Mouse (Mus musculus) layer of hippocampus, adult 2 months (tissue): Measurements from ENCODE around the gene Lipe. TPM values are rescaled to one million over a fixed set of nuclear protein-coding genes. Genes with fewer than 3 reads are reported as not detected.
"Not testable (repeated sequence)": the region's sequence is repeated elsewhere in the genome, so short reads cannot be mapped to it uniquely, and the experiment has no call there.

Source experiments
- DNase-seq, 2 experiments: peaks; one replicate each; pipeline ENCODE4 v3.0.0; 2022; ENCODE audit warnings: low spot score in 2 of 2
- H3K27ac ChIP-seq: fragments of 200-600 bp; 2 replicates; pipeline ENCODE4 v1.8.1; 2022
- H3K4me3 ChIP-seq: fragments of 200-600 bp; 2 replicates; pipeline ENCODE4 v1.8.1; 2022; ENCODE audit warnings: mild to moderate bottlenecking
- CTCF ChIP-seq: fragments of 200-600 bp; conservative IDR thresholded peaks from 2 replicates; pipeline ENCODE4 v1.8.1; 2022; ENCODE audit warnings: antibody characterized with exemption, mild to moderate bottlenecking, moderate library complexity
- total RNA-seq, 2 experiments: library from RNA; stranded (reverse); gene quantifications; 2 replicates each; pipeline ENCODE4 v1.2.3; 2021

The Lipe gene
- total RNA-seq, 2 experiments from 2014 or later = 9.1 to 10.0 TPM

DNA sequence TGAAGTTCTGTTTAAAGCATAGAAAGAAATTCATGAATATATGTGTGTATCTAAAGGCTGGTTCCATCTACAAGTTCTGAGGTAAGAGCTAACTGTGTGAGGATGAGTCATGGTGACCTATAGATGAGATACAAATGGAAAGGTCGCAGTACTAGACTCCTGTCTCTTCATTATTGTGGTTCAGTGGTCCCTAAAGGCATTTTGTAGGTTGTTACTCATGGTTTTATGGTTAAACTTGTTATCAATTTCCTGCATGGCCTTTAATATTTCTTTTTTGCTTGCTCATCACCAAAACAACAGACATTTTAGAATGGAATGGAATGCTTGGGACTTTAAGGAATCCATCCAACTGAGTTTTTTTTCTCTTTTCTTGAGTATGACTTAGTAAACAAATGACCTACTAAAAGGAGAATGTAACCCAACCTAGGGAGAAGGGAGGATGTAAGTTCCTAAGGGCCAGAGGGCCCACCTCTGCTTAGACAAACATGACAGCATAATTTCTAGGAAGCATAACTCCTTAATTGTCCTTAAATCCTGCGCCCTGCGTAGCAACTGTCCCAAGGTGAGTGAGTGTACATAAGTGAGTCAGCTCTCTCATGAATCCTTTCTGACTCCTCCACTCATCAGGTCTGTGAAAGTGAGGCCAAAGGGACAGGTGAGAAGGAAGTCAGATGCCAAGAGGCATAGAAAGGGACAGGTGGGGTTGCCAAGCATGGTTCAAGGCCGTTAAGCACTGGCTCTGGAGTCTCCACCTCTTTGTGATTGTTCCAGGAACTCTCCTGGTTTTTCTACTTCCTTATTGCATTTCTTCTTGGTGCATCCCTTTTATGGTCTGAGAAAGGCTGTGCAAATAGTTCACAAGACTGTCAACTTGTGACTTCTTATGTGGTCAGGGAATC is 31.6 kb upstream of the Lipe start:
- no peak for TF ChIP-seq CTCF
- Histone ChIP-seq H3K4me3 (no peak overlapping the region), H3K27ac (no peak overlapping the region)
- no peak for DNase-seq

- TF ChIP-seq CTCF = no peak
- no peak for DNase-seq
- Histone ChIP-seq H3K4me3 (no peak overlapping the region), H3K27ac (no peak overlapping the region)
Observed at GRCm38 (mm10) chr7:25428321-25428720, 29.8 kb upstream of the Lipe start.

DNA sequence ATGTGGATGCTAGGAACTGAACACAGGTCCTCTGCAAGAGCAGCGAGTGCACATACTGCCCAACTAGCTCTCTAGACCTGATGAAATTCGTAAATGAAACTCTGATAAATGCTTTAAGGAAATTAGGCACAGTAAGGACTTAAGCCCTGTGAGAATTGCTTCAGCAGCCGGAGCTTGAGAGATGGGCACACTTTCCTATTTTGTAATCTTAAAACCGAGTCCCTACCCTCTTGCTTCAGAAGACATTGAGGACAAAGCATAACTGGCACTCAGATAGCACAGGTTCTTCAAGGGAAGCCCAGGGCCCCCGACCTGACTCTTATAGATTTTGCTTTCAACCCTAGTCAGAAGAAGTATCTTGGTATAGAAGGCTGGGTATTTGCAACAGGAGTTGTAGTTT is 28.6 kb upstream of the Lipe start:
- H3K4me3 ChIP-seq = no peak overlapping the region
- DNase-seq = no peak
- no peak overlapping the region for H3K27ac ChIP-seq
- no peak for TF ChIP-seq CTCF

DNA sequence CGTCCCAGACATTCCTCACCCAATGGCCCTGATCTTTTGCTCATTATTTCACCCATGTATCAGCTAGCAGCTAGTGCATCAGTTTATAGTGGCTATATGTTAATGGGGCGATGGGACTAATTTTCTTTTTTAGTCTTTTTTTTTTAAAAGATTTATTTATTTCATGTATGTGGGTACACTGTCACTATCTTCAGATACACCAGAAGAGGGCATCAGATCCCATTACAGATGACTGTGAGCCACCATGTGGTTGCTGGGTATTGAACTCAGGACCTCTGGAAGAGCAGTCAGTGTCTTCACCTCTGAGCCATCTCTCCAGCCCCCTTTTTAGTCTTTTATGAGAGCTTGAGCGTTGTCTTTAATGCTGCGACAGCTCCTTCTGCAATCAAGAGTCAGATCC is 27.9 kb upstream of the Lipe start:
- not testable (repeated sequence) for H3K4me3 ChIP-seq, H3K27ac ChIP-seq, DNase-seq
- peak; percentile 56 for TF ChIP-seq CTCF

DNA sequence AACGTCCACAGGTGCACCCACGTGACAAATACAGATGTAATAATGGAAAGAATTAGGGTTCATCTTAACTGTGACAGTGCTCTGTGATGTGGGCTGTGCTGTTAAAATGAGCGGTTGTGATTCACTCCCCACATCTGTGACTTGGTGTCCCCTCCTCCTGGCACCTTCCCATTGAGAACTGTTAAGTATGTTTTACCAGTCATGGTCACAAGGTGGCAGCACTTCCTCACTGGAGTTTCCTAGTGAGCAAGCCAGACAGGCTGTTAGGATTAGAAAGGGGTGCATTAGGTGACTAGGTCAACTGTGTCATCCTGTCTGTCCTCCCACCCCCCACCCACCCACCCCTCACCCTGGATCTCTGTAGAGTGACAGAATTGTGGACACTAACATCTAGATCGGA is 25.9 kb upstream of the Lipe start:
- no peak overlapping the region for H3K4me3 ChIP-seq
- no peak overlapping the region for H3K27ac ChIP-seq
- DNase-seq = peak; percentile 76 to 91
- peak; percentile 88 for TF ChIP-seq CTCF

DNA sequence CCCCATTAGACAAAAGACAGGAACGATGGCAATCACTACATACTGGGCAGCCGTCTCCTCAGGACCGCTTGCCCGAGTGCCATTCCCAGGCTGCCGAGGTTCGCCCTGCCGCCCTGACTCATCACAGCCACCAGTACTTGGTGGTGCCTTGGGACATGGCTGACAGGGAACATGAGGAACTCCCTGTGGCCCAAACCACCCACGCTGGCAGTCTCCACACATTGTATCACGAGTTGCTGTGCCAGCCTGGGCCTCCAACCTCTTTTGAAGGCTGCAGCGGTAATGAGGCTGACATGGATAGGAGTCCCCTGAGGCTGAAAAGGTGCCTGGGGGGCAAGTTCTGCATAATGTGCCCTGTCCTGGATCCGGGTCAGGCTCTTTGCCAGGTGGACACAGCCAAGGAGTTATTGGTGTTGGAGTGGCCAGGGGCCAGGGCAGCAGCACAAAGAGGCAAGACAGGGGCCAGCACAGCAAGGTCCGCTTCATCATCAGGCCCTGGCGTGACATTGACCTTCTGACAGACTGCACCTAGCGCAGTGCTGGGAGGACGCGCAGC is 23.9 kb upstream of the Lipe start:
- Histone ChIP-seq H3K4me3 (no peak overlapping the region), H3K27ac (no peak overlapping the region)
- no peak for TF ChIP-seq CTCF
- peak in 1 of 2 experiments; percentile 8 for DNase-seq

GRCm38 (mm10) chr7:25419943-25420342 is 21.4 kb upstream of the Lipe start:
- no peak overlapping the region for H3K27ac ChIP-seq
- H3K4me3 ChIP-seq = no peak overlapping the region
- no peak for TF ChIP-seq CTCF
- no peak for DNase-seq

DNA sequence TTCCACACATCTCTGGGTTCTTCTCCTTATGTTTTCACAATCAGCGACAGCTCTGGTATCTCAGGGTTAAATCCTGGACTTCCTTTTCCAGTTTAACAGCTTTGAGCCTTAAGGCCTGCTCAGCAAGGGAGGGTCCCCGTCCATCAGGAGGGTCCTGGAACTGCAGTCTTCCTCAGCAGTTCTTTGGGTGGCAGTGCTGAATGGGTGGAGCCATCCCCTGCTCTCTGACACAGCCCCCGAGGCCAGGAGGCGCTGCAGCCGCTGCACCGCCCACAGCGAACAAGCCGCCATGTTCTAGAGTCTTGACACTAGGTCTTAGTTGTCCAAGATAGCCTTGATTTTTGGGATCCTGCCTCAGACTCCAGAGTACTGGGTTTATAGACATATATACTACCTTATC is 21.0 kb upstream of the Lipe start:
- H3K27ac ChIP-seq = no peak overlapping the region
- no peak for TF ChIP-seq CTCF
- no peak for DNase-seq
- H3K4me3 ChIP-seq = no peak overlapping the region

- H3K4me3 ChIP-seq = no peak overlapping the region
- peak in 1 of 2 experiments; percentile 39 for DNase-seq
- no peak overlapping the region for H3K27ac ChIP-seq
- TF ChIP-seq CTCF = peak; percentile 80
Observed at GRCm38 (mm10) chr7:25417597-25417996, 19.1 kb upstream of the Lipe start.

GRCm38 (mm10) chr7:25412833-25413441 is 14.4 kb upstream of the Lipe start, which contains the start of gene Cxcl17:
Gene Cxcl17, minus strand, starts transcription at chr7:25412886.
- Histone ChIP-seq H3K27ac (0 out of 2 replicates have a peak within 1 kb of the TSS, but pooled peaks have one; percentile 39), H3K4me3 (no peak within 1 kb of the TSS)
- no peak for TF ChIP-seq CTCF
- DNase-seq = no peak

GRCm38 (mm10) chr7:25411861-25412260 is 13.4 kb upstream of the Lipe start:
- no peak for TF ChIP-seq CTCF
- DNase-seq = no peak
- no peak overlapping the region for H3K4me3 ChIP-seq
- H3K27ac ChIP-seq = no peak overlapping the region

DNA sequence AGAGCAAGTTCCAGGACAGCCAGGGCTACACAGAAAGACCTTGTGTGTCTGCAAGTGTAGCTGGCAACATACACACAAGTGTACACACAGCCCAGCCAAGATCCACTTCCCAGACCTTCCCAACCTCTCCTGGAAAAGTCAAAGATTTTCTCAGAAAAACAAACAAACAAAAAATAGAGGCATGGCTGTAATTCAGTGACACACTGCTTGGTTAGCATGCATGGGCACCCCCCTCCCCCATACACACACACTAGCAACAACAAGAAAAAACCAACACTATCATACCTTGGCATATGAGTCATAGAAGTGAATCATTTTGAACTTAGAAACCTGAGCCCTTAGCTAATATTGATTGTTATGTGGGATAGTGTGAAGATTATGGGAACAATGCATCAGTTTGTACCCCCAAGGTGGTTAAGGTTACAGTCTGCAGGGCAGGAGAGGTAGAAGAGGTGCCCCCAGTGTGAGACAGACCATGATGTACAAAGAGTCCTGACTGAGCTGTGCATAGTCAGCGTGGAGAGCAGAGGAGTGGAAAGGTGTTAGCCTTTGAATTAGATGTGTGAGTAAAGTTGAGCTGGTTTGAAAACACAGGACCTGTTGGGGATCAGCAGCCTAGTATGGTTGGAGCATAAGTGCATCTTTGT is 12.6 kb upstream of the Lipe start:
- TF ChIP-seq CTCF = no peak
- DNase-seq = no peak
- no peak overlapping the region for H3K27ac ChIP-seq

More for the DNA sequence above, 12.6 kb upstream of the Lipe start:
- no peak overlapping the region for H3K4me3 ChIP-seq
